Mouse (Mus musculus) T-helper 2 cell (primary cell): Measurements from ENCODE around the gene Ddx27.

ENCODE experiments used
- in situ Hi-C: fragments of 300-600 bp; cut with MboI, MseI; formaldehyde crosslinking; loops from one replicate; pipeline ENCODE4 v1.15.1; 2025; ENCODE audit warnings: high pct_unique_total_duplicates

Gene Ddx27

GRCm38 (mm10) chr2:167028553-167028952, 13.6 kb downstream of the Ddx27 start:
- in situ Hi-C loops: no loop called here

DNA sequence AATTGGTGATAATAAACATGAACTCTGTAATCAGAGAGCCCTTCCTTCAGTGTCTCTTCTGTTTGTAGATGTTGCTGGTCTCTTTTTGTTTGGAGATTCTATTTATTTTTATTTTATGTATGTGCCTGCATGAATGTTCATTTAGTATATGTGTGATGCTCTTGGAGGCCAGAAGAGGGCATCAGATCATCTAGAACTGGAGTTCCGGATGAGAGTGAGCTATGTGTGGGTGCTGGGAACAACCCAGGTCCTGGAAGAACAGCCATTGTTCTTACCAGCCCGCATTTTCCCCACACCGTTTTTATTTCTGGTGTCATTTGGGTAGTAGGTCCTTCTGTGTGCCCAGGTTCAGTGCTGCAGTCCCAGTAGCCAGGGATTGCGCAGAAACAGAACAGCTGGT, 15.5 kb downstream of the Ddx27 start:
- in situ Hi-C loops: no loop called here

DNA sequence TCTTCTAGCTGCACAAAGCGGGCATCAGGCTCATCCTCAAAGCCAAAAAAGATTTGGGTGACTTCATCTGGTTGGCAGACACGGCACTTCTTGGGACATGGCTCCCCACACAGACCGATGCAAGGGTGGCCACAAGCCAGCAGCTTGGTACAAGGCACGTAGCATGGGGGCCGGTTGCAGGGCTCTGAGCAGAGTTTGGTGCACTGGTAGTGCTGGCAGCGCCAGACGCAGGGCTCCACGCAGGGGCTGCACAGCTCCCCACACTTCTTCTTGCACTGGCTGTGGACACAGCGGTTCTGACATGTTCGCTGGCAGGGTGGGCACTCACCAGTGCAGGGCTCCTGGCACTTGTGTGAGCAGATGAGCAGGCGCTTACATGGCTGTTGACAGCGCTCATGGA, 22.7 kb downstream of the Ddx27 start:
- in situ Hi-C loops: no loop called here

DNA sequence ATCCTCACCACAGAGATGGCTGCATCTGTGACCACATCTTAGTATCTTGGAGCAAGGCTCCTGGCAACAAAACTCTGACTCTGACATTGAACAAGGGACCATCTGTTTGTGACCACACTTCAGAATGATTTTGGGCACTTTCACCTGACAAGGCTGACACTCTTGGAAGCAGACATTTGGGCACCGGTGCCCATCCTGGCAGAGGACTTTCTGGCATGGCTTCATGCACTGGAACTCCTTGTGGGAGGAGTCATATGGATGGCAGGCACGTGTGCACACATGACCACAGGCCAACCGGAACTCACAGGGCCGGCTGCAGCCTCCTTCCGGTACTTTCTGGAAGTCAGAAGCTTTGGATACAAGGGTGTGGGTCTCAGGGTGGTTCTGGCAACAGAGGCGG, 23.3 kb downstream of the Ddx27 start:
- in situ Hi-C loops: no loop called here

DNA sequence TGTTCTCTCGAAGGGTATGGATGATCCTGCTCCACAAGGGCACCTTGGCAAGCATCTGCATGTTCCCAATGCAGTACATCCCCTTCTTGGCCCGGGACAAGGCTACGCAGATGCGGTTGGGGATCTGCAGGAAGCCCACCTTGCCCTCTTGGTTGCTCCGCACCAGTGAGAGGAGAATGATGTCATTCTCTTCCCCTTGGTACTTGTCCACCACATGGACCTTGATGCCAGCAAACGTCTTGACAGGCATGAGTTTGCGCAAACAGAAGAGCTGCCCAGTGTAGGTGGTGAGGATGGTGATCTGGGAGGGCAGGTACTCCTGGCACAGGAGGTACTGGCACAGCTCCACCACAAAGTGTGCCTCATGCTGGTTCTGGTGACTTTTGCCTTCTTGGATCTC, 23.7 kb downstream of the Ddx27 start:
- in situ Hi-C loops: no loop called here

GRCm38 (mm10) chr2:167039386-167039785, 24.4 kb downstream of the Ddx27 start:
- in situ Hi-C loops: no loop called here

- in situ Hi-C loops: no loop called here
Observed at GRCm38 (mm10) chr2:167043400-167044121, 28.6 kb downstream of the Ddx27 start.

GRCm38 (mm10) chr2:167048223-167048622, 33.2 kb downstream of the Ddx27 start:
- in situ Hi-C loops: loop anchor here (5.0 kb wide), 1 partner anchor 61 kb away; no protein-coding TSS in a partner anchor

GRCm38 (mm10) chr2:167048698-167049358, 33.8 kb downstream of the Ddx27 start:
- in situ Hi-C loops: loop anchor here (5.0 kb wide), 1 partner anchor 62 kb away; no protein-coding TSS in a partner anchor

- in situ Hi-C loops: no loop called here
Observed at GRCm38 (mm10) chr2:167053127-167053844, 38.3 kb downstream of the Ddx27 start.

DNA sequence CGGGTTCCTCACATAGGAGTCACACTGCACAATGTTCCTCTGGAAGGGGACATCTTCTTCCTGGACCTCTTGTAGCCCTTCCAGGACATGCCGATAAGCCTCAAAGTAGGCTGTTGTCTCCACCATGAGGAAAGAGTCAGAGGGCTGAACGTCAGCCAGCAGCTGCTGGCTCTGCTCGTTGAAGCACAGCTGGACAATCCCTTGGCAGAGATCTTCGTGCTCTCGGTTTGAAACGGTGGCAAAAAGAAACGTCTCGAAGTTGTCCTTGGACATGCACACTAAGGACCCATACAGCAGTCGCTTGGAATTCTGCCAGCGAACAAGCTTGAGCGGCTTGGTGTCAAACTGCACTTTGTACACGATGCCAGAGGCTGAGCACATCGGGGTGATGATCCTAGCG, 40.4 kb downstream of the Ddx27 start:
- in situ Hi-C loops: no loop called here

DNA sequence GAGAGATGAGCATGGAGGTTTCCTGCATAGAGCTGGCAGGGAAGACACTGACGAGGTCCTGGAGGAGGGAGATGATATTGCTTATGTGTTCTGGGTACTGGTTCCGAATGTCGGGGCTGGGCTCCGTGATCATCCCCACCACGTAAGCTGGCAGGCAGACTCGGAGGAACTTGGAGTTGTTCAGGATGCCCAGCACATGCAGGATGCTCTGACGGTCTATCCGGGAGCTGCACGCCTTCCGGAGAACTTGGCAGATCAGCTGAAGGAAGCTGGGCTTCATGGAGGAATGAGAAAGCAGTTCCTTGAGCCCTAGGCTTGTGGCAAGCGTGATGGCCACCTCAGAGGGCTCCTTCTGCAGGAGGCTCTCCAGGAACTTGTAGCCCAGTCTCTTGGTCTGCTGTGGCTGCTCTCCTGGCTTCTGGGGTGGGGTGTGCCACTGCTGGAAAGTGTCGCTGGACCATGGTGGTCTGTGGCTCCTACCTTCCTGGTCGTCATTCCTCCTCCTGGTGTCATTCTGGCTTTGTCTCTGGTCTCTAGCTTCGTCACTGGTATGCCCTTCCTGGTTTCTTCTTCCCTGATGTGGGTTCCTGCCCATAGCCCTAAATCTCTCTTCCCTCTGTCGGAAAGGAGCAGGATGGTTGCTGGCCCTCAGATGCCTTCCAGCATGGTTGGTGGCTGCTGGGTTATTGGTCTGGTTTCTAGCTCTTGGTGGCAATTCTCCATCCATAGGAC, 41.4 kb downstream of the Ddx27 start:
- in situ Hi-C loops: no loop called here

DNA sequence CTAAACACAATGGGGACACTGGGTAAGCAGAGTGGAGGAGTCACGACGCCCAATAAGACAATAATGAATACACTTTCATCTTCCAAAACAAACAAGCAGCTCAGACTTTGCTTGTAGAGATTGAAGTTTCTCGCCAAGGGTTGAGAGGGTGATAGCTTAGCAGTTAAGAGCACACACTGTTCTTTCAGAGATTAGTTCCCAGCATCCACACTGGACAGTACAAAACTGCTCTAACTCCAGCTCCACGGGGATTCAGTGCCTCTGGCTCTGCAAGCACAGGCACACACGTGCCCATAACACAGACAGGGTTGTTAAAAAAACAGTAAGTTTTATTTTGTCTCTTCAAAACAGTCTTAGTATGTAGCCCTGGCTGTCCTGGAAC, 41.9 kb downstream of the Ddx27 start:
- in situ Hi-C loops: no loop called here

GRCm38 (mm10) chr2:167058201-167058600, 43.2 kb downstream of the Ddx27 start:
- in situ Hi-C loops: no loop called here

- in situ Hi-C loops: no loop called here
Observed at GRCm38 (mm10) chr2:167058814-167059387, 43.9 kb downstream of the Ddx27 start.

GRCm38 (mm10) chr2:167059536-167059935, 44.5 kb downstream of the Ddx27 start:
- in situ Hi-C loops: no loop called here

- in situ Hi-C loops: no loop called here
Observed at GRCm38 (mm10) chr2:167059960-167060359, 45.0 kb downstream of the Ddx27 start.

GRCm38 (mm10) chr2:167060360-167060759, 45.4 kb downstream of the Ddx27 start:
- in situ Hi-C loops: no loop called here

DNA sequence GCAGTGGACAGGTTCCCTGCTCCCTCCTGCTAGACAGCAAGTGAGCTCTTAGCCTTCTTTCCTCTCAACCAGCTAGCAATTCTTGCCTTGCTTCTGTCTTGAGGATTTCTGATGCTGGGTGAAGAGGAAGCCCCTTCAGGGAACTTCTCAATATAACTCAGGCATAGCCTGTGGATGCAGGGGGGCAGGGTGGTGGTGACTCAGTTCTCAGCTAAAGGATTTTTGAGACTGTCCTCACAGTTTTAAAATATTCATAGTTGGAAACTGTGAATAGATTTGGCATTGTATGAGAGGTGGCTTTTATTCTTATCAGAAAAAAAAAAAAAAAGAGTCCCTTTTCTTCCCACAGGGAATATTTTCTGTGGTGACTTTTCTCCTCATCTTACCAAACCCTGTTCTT, 45.8 kb downstream of the Ddx27 start:
- in situ Hi-C loops: no loop called here

- in situ Hi-C loops: no loop called here
Observed at GRCm38 (mm10) chr2:167061381-167062034, 46.5 kb downstream of the Ddx27 start.

GRCm38 (mm10) chr2:167062497-167062911, 47.5 kb downstream of the Ddx27 start:
- in situ Hi-C loops: no loop called here
